Mouse (Mus musculus): ENCODE measurements at regions not wholly inside any gene's neighbourhood (a gene's known extent, or its start where the extent isn't known, plus 50 kb on each side); places are given as distances from the start of the nearest gene placed in this dataset.

GRCm38 (mm10) chr14:68261436-68261835 lies 1032.7 kb downstream of the Synb start:
- DNase-seq (ENCODE audit: low spot score), result no peak
- intact Hi-C loops (cut with DNase I), result no loop called here

- intact Hi-C loops (cut with DNase I), result no loop called here
- DNase-seq (ENCODE audit: low spot score), result no peak
Measured at GRCm38 (mm10) chr14:68246966-68247365, 1047.1 kb downstream of the Synb start.

- intact Hi-C loops (cut with DNase I), result no loop called here
- no peak for DNase-seq (ENCODE audit: low spot score)
Measured at GRCm38 (mm10) chr14:68240146-68240545, 1054.0 kb downstream of the Synb start.

GRCm38 (mm10) chr14:68224152-68224551 lies 1069.9 kb downstream of the Synb start:
- intact Hi-C loops (cut with DNase I), result no loop called here

GRCm38 (mm10) chr14:68219025-68219595 lies 1075.0 kb downstream of the Synb start:
- intact Hi-C loops (cut with DNase I), result no loop called here
- no peak for DNase-seq (ENCODE audit: low spot score)

More at GRCm38 (mm10) chr14:68224152-68224551, 1069.9 kb downstream of the Synb start:
- DNase-seq (ENCODE audit: low spot score), result no peak

GRCm38 (mm10) chr14:68218471-68218870 lies 1075.6 kb downstream of the Synb start:
- no peak for DNase-seq (ENCODE audit: low spot score)
- intact Hi-C loops (cut with DNase I), result no loop called here

GRCm38 (mm10) chr14:68217986-68218385 lies 1076.1 kb downstream of the Synb start:
- no peak for DNase-seq (ENCODE audit: low spot score)
- intact Hi-C loops (cut with DNase I), result no loop called here

GRCm38 (mm10) chr14:68213879-68214278 lies 1080.2 kb downstream of the Synb start:
- DNase-seq (ENCODE audit: low spot score), result no peak
- intact Hi-C loops (cut with DNase I), result no loop called here

GRCm38 (mm10) chr14:68198802-68199201 lies 1095.3 kb downstream of the Synb start:
- DNase-seq (ENCODE audit: low spot score), result no peak
- intact Hi-C loops (cut with DNase I), result no loop called here

GRCm38 (mm10) chr14:68197470-68197800 lies 1096.7 kb downstream of the Synb start:
- intact Hi-C loops (cut with DNase I), result no loop called here
- no peak for DNase-seq (ENCODE audit: low spot score)

- intact Hi-C loops (cut with DNase I), result no loop called here
- DNase-seq (ENCODE audit: low spot score), result no peak
Measured at GRCm38 (mm10) chr14:68196762-68197469, 1097.2 kb downstream of the Synb start.

GRCm38 (mm10) chr14:68196201-68196600 lies 1097.9 kb downstream of the Synb start:
- intact Hi-C loops (cut with DNase I), result no loop called here
- no peak for DNase-seq (ENCODE audit: low spot score)

GRCm38 (mm10) chr14:68189876-68190275 lies 1104.2 kb downstream of the Synb start:
- DNase-seq (ENCODE audit: low spot score), result no peak
- intact Hi-C loops (cut with DNase I), result no loop called here

GRCm38 (mm10) chr14:68188325-68188724 lies 1105.8 kb downstream of the Synb start:
- DNase-seq (ENCODE audit: low spot score), result no peak
- intact Hi-C loops (cut with DNase I), result no loop called here

- intact Hi-C loops (cut with DNase I), result no loop called here
Measured at GRCm38 (mm10) chr14:68182606-68183005, 1111.5 kb downstream of the Synb start.

GRCm38 (mm10) chr14:68181168-68181567 lies 1112.9 kb downstream of the Synb start:
- intact Hi-C loops (cut with DNase I), result no loop called here
- no peak for DNase-seq (ENCODE audit: low spot score)

More at GRCm38 (mm10) chr14:68182606-68183005, 1111.5 kb downstream of the Synb start:
- no peak for DNase-seq (ENCODE audit: low spot score)
